Mouse (Mus musculus): Measurements from ENCODE around the gene Actrt2. TPM values are rescaled to one million over a fixed set of nuclear protein-coding genes. Genes with fewer than 3 reads are reported as not detected.
A peak's percentile ranks its signal among the peaks of the same experiment; 100 is the strongest.

Actrt2 gene
- polyA plus RNA-seq, 1 experiment from 2014 or later: not detected

- 9% methylated on average over 13 of the region's 13 CpGs for WGBS
- H3K9me3 ChIP-seq (replicated peaks; ENCODE audit: control insufficient read depth, low read length): no peaks in the 10 kb centered on the region
- H3K4me3 ChIP-seq (ENCODE audit: low read depth, low read length): peak overlapping the region; percentile 79
- H3K4me1 ChIP-seq (ENCODE audit: control insufficient read depth, insufficient read depth, low read length): peaks cover 15% of the 10 kb centered on the region
- peak overlapping the region; percentile 19 for H3K9ac ChIP-seq (replicated peaks; ENCODE audit: low read length)
- DNase-seq (ENCODE audit: low spot score) (no peak), ATAC-seq (replicated peaks; ENCODE audit: insufficient number of reproducible peaks, low FRiP score, low TSS enrichment, low read depth) (no peak)
- peak overlapping the region; percentile 28 for H3K4me2 ChIP-seq (ENCODE audit: low read depth, low read length)
- no peak overlapping the region for H3K27ac ChIP-seq (replicated peaks; ENCODE audit: low read depth, low read length)
- H3K27me3 ChIP-seq (ENCODE audit: control insufficient read depth, insufficient read depth, low read length): peaks cover 42% of the 10 kb centered on the region
- H3K36me3 ChIP-seq (replicated peaks; ENCODE audit: control insufficient read depth, insufficient read depth, low read depth, low read length): no peaks in the 10 kb centered on the region
Measured at GRCm38 (mm10) chr4:154639591-154640442, 27.9 kb downstream of the Actrt2 start.

GRCm38 (mm10) chr4:154639126-154639525 is 28.5 kb downstream of the Actrt2 start:
- Histone ChIP-seq H3K9me3 (replicated peaks; ENCODE audit: control insufficient read depth, low read length) (no peaks in the 10 kb centered on the region), H3K27ac (replicated peaks; ENCODE audit: low read depth, low read length) (0 out of 2 replicates have a peak overlapping the region, but pooled peaks have one; percentile 13), H3K36me3 (replicated peaks; ENCODE audit: control insufficient read depth, insufficient read depth, low read depth, low read length) (no peaks in the 10 kb centered on the region), H3K9ac (replicated peaks; ENCODE audit: low read length) (peak overlapping the region; percentile 26), H3K27me3 (ENCODE audit: control insufficient read depth, insufficient read depth, low read length) (peaks cover 42% of the 10 kb centered on the region), H3K4me2 (ENCODE audit: low read depth, low read length) (peak overlapping the region; percentile 28), H3K4me3 (ENCODE audit: low read depth, low read length) (peak overlapping the region; percentile 79), H3K4me1 (ENCODE audit: control insufficient read depth, insufficient read depth, low read length) (peaks cover 15% of the 10 kb centered on the region)
- 1% methylated on average over 7 of the region's 7 CpGs for WGBS
- DNase-seq (ENCODE audit: low spot score) (no peak), ATAC-seq (replicated peaks; ENCODE audit: insufficient number of reproducible peaks, low FRiP score, low TSS enrichment, low read depth) (no peak)

GRCm38 (mm10) chr4:154638320-154638886 is 29.3 kb downstream of the Actrt2 start:
- Histone ChIP-seq H3K4me1 (ENCODE audit: control insufficient read depth, insufficient read depth, low read length) (peaks cover 16% of the 10 kb centered on the region), H3K27ac (replicated peaks; ENCODE audit: low read depth, low read length) (peak overlapping the region; percentile 97), H3K4me2 (ENCODE audit: low read depth, low read length) (peak overlapping the region; percentile 96), H3K9me3 (replicated peaks; ENCODE audit: control insufficient read depth, low read length) (no peaks in the 10 kb centered on the region), H3K4me3 (ENCODE audit: low read depth, low read length) (peak overlapping the region; percentile 79), H3K27me3 (ENCODE audit: control insufficient read depth, insufficient read depth, low read length) (peaks cover 39% of the 10 kb centered on the region), H3K36me3 (replicated peaks; ENCODE audit: control insufficient read depth, insufficient read depth, low read depth, low read length) (no peaks in the 10 kb centered on the region), H3K9ac (replicated peaks; ENCODE audit: low read length) (peak overlapping the region; percentile 94)
- peak; percentile 49 for DNase-seq (ENCODE audit: low spot score)
- WGBS: 5% methylated on average over 15 of the region's 15 CpGs
- no peak for ATAC-seq (replicated peaks; ENCODE audit: insufficient number of reproducible peaks, low FRiP score, low TSS enrichment, low read depth)

GRCm38 (mm10) chr4:154637468-154638319 is 30.0 kb downstream of the Actrt2 start:
- ATAC-seq (replicated peaks; ENCODE audit: insufficient number of reproducible peaks, low FRiP score, low TSS enrichment, low read depth) (no peak), DNase-seq (ENCODE audit: low spot score) (peak; percentile 50)
- Histone ChIP-seq H3K9ac (replicated peaks; ENCODE audit: low read length) (peak overlapping the region; percentile 94), H3K36me3 (replicated peaks; ENCODE audit: control insufficient read depth, insufficient read depth, low read depth, low read length) (no peaks in the 10 kb centered on the region), H3K4me2 (ENCODE audit: low read depth, low read length) (peak overlapping the region; percentile 96), H3K4me3 (ENCODE audit: low read depth, low read length) (peak overlapping the region; percentile 79), H3K27me3 (ENCODE audit: control insufficient read depth, insufficient read depth, low read length) (peaks cover 37% of the 10 kb centered on the region), H3K9me3 (replicated peaks; ENCODE audit: control insufficient read depth, low read length) (no peaks in the 10 kb centered on the region), H3K27ac (replicated peaks; ENCODE audit: low read depth, low read length) (peak overlapping the region; percentile 97), H3K4me1 (ENCODE audit: control insufficient read depth, insufficient read depth, low read length) (peaks cover 19% of the 10 kb centered on the region)
- whole genome bisulfite sequencing: under 1% methylated on average over 49 of the region's 73 CpGs

- under 1% methylated on average over 47 of the region's 47 CpGs for WGBS
- Histone ChIP-seq H3K36me3 (replicated peaks; ENCODE audit: control insufficient read depth, insufficient read depth, low read depth, low read length) (no peaks in the 10 kb centered on the region), H3K9me3 (replicated peaks; ENCODE audit: control insufficient read depth, low read length) (no peaks in the 10 kb centered on the region), H3K4me2 (ENCODE audit: low read depth, low read length) (peak within 1 kb of the TSS; percentile 96), H3K4me1 (ENCODE audit: control insufficient read depth, insufficient read depth, low read length) (peaks cover 13% of the 10 kb centered on the region), H3K27me3 (ENCODE audit: control insufficient read depth, insufficient read depth, low read length) (peaks cover 36% of the 10 kb centered on the region), H3K4me3 (ENCODE audit: low read depth, low read length) (peak within 1 kb of the TSS; percentile 79), H3K27ac (replicated peaks; ENCODE audit: low read depth, low read length) (peak within 1 kb of the TSS; percentile 97), H3K9ac (replicated peaks; ENCODE audit: low read length) (peak within 1 kb of the TSS; percentile 94)
- peak; percentile 90 for DNase-seq (ENCODE audit: low spot score)
- ATAC-seq (replicated peaks; ENCODE audit: insufficient number of reproducible peaks, low FRiP score, low TSS enrichment, low read depth): 0 out of 2 replicates have a peak, but pooled peaks have one; percentile 17
Measured at GRCm38 (mm10) chr4:154636721-154637311, 30.9 kb downstream of the Actrt2 start, which contains the start of gene Prdm16. Gene Prdm16 (minus strand): TSS chr4:154636873.

GRCm38 (mm10) chr4:154636053-154636433 is 31.6 kb downstream of the Actrt2 start:
- DNase-seq (ENCODE audit: low spot score) (peak; percentile 89), ATAC-seq (replicated peaks; ENCODE audit: insufficient number of reproducible peaks, low FRiP score, low TSS enrichment, low read depth) (peak; percentile 61)
- H3K9ac ChIP-seq (replicated peaks; ENCODE audit: low read length): peak overlapping the region; percentile 94
- peak overlapping the region; percentile 96 for H3K4me2 ChIP-seq (ENCODE audit: low read depth, low read length)
- peaks cover 34% of the 10 kb centered on the region for H3K27me3 ChIP-seq (ENCODE audit: control insufficient read depth, insufficient read depth, low read length)
- H3K9me3 ChIP-seq (replicated peaks; ENCODE audit: control insufficient read depth, low read length): no peaks in the 10 kb centered on the region
- peak overlapping the region; percentile 97 for H3K27ac ChIP-seq (replicated peaks; ENCODE audit: low read depth, low read length)
- H3K4me1 ChIP-seq (ENCODE audit: control insufficient read depth, insufficient read depth, low read length): peaks cover 8% of the 10 kb centered on the region
- WGBS: 1% methylated on average over 28 of the region's 30 CpGs
- H3K36me3 ChIP-seq (replicated peaks; ENCODE audit: control insufficient read depth, insufficient read depth, low read depth, low read length): no peaks in the 10 kb centered on the region
- H3K4me3 ChIP-seq (ENCODE audit: low read depth, low read length): peak overlapping the region; percentile 79

GRCm38 (mm10) chr4:154635241-154636052 is 32.2 kb downstream of the Actrt2 start:
- H3K4me3 ChIP-seq (ENCODE audit: low read depth, low read length): peak overlapping the region; percentile 79
- ATAC-seq (replicated peaks; ENCODE audit: insufficient number of reproducible peaks, low FRiP score, low TSS enrichment, low read depth): peak; percentile 31
- H3K9ac ChIP-seq (replicated peaks; ENCODE audit: low read length): peak overlapping the region; percentile 94
- no peaks in the 10 kb centered on the region for H3K36me3 ChIP-seq (replicated peaks; ENCODE audit: control insufficient read depth, insufficient read depth, low read depth, low read length)
- H3K27ac ChIP-seq (replicated peaks; ENCODE audit: low read depth, low read length): peak overlapping the region; percentile 97
- under 1% methylated on average over 93 of the region's 94 CpGs for WGBS
- H3K27me3 ChIP-seq (ENCODE audit: control insufficient read depth, insufficient read depth, low read length): peaks cover 34% of the 10 kb centered on the region
- DNase-seq (ENCODE audit: low spot score): peak; percentile 39
- H3K9me3 ChIP-seq (replicated peaks; ENCODE audit: control insufficient read depth, low read length): no peaks in the 10 kb centered on the region
- H3K4me2 ChIP-seq (ENCODE audit: low read depth, low read length): peak overlapping the region; percentile 96
- peaks cover 8% of the 10 kb centered on the region for H3K4me1 ChIP-seq (ENCODE audit: control insufficient read depth, insufficient read depth, low read length)

Data from embryonic facial prominence, embryonic 11.5 days (tissue).